In the genomic region with DNA sequence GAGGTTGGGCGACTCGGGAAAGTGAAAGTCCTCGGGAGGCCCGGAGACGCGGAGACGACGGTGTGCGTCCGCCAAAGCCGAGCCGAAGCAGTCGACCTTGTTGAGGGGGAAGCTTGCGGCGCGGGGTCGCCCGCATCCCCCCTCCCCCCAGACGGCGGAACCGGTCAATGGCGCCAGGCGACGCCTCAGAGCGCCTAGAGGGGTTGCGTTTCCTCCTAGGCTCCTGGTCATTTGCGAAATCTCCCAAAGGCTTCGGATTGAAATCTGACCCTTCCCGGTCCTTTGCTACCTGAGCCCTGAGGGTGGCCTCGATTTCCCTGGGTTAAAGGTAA, we compare ENCODE assay signal across 8 mouse cellular contexts. TPM values are rescaled to one million over a fixed set of nuclear protein-coding genes. Genes with fewer than 3 reads are reported as not detected.
DNase-seq lines count a peak whose midpoint lies in the region; ATAC-seq and TF ChIP-seq lines count a peak whose summit lies in the region.

No protein-coding gene starts in this region.

- peak overlapping the region; percentile 89 for H3K4me3 ChIP-seq in heart, embryonic 13.5 days
- H3K4me3 ChIP-seq in G1E (ENCODE audit: low read depth, low read length) = peak overlapping the region; percentile 82
- peak overlapping the region; percentile 72 for H3K4me3 ChIP-seq in hindbrain, embryonic 12.5 days
- peak overlapping the region; percentile 72 for H3K4me3 ChIP-seq in midbrain, embryonic 11.5 days (ENCODE audit: low read depth, low read length)

- TF ChIP-seq CTCF in G1E (IDR thresholded peaks at IDR 0.05; ENCODE audit: low read depth, low read length) = no peak

- WGBS in heart, embryonic 13.5 days = 0% methylated on average over 27 of the region's 30 CpGs
- under 1% methylated on average over 30 of the region's 30 CpGs for WGBS in hindbrain, embryonic 12.5 days
- WGBS in midbrain, embryonic 11.5 days = 0% methylated on average over 29 of the region's 30 CpGs

- H3K9ac ChIP-seq in heart, embryonic 13.5 days = peak overlapping the region; percentile 92
- H3K9ac ChIP-seq in hindbrain, embryonic 12.5 days = peak overlapping the region; percentile 81
- H3K9ac ChIP-seq in midbrain, embryonic 11.5 days (ENCODE audit: low read length) = peak overlapping the region; percentile 93

- peak overlapping the region; percentile 99 for H3K27ac ChIP-seq in heart, embryonic 13.5 days (replicated peaks)
- peak overlapping the region; percentile 96 for H3K27ac ChIP-seq in hindbrain, embryonic 12.5 days
- peak overlapping the region; percentile 93 for H3K27ac ChIP-seq in midbrain, embryonic 11.5 days (ENCODE audit: low read depth, low read length)

- no peaks in the 10 kb centered on the region for H3K27me3 ChIP-seq in heart, embryonic 13.5 days (replicated peaks)
- H3K27me3 ChIP-seq in G1E (ENCODE audit: insufficient read depth, low read length) = no peaks in the 10 kb centered on the region
- H3K27me3 ChIP-seq in hindbrain, embryonic 12.5 days = peaks cover 8% of the 10 kb centered on the region
- H3K27me3 ChIP-seq in midbrain, embryonic 11.5 days (ENCODE audit: control insufficient read depth, insufficient read depth, low read length) = no peaks in the 10 kb centered on the region

- peaks cover 21% of the 10 kb centered on the region for H3K36me3 ChIP-seq in heart, embryonic 13.5 days
- peaks cover 34% of the 10 kb centered on the region for H3K36me3 ChIP-seq in G1E (replicated peaks)
- H3K36me3 ChIP-seq in hindbrain, embryonic 12.5 days = peaks cover 11% of the 10 kb centered on the region
- H3K36me3 ChIP-seq in midbrain, embryonic 11.5 days (ENCODE audit: control insufficient read depth, insufficient read depth, low read length) = no peaks in the 10 kb centered on the region

- ATAC-seq in heart, embryonic 13.5 days (ENCODE audit: extremely low read depth, insufficient number of reproducible peaks, low FRiP score, low TSS enrichment) = no peak
- no peak for ATAC-seq in G1E (ENCODE audit: extremely low read depth, insufficient number of reproducible peaks, low FRiP score, poor library complexity, severe bottlenecking)
- ATAC-seq in hindbrain, embryonic 12.5 days (ENCODE audit: low FRiP score) = no peak; the same call in 1 of the 2 replicates
- ATAC-seq in midbrain, embryonic 11.5 days (ENCODE audit: low FRiP score) = peak; percentile 36; the same call in 1 of the 2 replicates

- peak overlapping the region; percentile 84 for H3K4me2 ChIP-seq in heart, embryonic 13.5 days
- H3K4me2 ChIP-seq in hindbrain, embryonic 12.5 days (replicated peaks) = peak overlapping the region; percentile 93
- H3K4me2 ChIP-seq in midbrain, embryonic 11.5 days = peak overlapping the region; percentile 86

- DNase-seq in heart, adult 8-10 months (ENCODE audit: low spot score) = no peak
- no peak for DNase-seq in G1E (ENCODE audit: low spot score)
- DNase-seq in midbrain, embryonic 11.5 days (ENCODE audit: low spot score, missing footprints) = peak; percentile 98
- no peak for DNase-seq in urinary bladder, postnatal 10 days (ENCODE audit: low spot score)
- DNase-seq in cerebellum, postnatal 14 days = no peak
- DNase-seq in layer of hippocampus, postnatal 36 days = no peak

- H3K4me1 ChIP-seq in heart, embryonic 13.5 days = peaks cover 35% of the 10 kb centered on the region
- peaks cover 62% of the 10 kb centered on the region for H3K4me1 ChIP-seq in G1E (ENCODE audit: insufficient read depth, low read depth, low read length)
- H3K4me1 ChIP-seq in hindbrain, embryonic 12.5 days = peaks cover 25% of the 10 kb centered on the region
- H3K4me1 ChIP-seq in midbrain, embryonic 11.5 days (ENCODE audit: control insufficient read depth, insufficient read depth, low read length) = peaks cover 17% of the 10 kb centered on the region

- H3K9me3 ChIP-seq in heart, embryonic 13.5 days = no peaks in the 10 kb centered on the region
- 0 out of 2 replicates have a peak, but pooled peaks cover 2% of the 10 kb centered on the region for H3K9me3 ChIP-seq in G1E (replicated peaks)
- no peaks in the 10 kb centered on the region for H3K9me3 ChIP-seq in hindbrain, embryonic 12.5 days (replicated peaks)
- H3K9me3 ChIP-seq in midbrain, embryonic 11.5 days (ENCODE audit: control insufficient read depth, low read length) = no peaks in the 10 kb centered on the region

RNA-seq across cellular contexts. Expression of gene Zfp36l1, which starts 3.0 kb away (rescaled TPM):
- polyA plus RNA-seq in heart, embryonic 13.5 days (2015; fragmentation: Nextera tagmentation; extraction: Ambion mirVana) = 89.3 and 96.2 TPM in 2 replicates
- 100 to 1,000 TPM in 1 of 4 experiments, 10 to 100 TPM in 3; 65.0 to 103 (median 80.0) TPM for total RNA-seq in heart, adult 8-10 months (2022)
- total RNA-seq in G1E (2014; fragmentation: Nextera tagmentation) (281 and 283 TPM in 2 replicates), G1E (2017) (31.4 and 40.3 TPM in 2 replicates)
- 357 and 385 TPM in 2 replicates for polyA plus RNA-seq in G1E (2012)
- 87.2 and 92.3 TPM in 2 replicates for polyA plus RNA-seq in hindbrain, embryonic 12.5 days (2016; fragmentation: Nextera tagmentation; extraction: Ambion mirVana)
- polyA plus RNA-seq in midbrain, embryonic 11.5 days (2014; fragmentation: Nextera tagmentation; extraction: Ambion mirVana) = 149 and 165 TPM in 2 replicates
- total RNA-seq in layer of hippocampus, postnatal 36 days (2021) = 10 to 100 TPM; 32.1 to 39.1 TPM
